Mouse (Mus musculus): ENCODE data around the gene Mcm9.
A peak's percentile ranks its signal among the peaks of the same experiment; 100 is the strongest.

Gene Mcm9

GRCm38 (mm10) chr10:53580137-53580536, 50.1 kb downstream of the Mcm9 start:
- no peak for DNase-seq (ENCODE audit: low spot score)

- no peak for DNase-seq (ENCODE audit: low spot score)
Observed at GRCm38 (mm10) chr10:53568531-53568930, 61.7 kb downstream of the Mcm9 start.

DNA sequence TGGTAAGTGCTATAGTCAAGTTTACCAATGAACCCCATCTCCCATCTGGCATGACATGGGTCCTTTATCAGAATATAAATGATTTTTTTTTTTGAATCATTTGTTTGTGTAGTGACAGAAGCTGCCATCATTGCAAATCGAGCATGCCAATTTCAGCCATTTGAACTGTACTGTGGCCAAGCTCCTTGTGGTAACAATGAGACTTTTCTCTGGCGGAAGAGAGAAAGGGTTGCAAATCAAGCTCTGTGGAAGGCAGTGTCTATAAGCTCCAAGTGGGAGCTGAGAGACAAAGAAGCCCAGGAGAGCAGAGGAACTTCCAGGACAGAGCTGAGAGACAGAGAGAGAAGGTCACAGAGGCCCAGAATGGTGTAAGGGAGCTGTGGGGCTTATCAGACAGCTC, 64.7 kb downstream of the Mcm9 start:
- no peak for DNase-seq (ENCODE audit: low spot score)

- DNase-seq (ENCODE audit: low spot score): no peak
Observed at GRCm38 (mm10) chr10:53562001-53562400, 68.2 kb downstream of the Mcm9 start.

DNA sequence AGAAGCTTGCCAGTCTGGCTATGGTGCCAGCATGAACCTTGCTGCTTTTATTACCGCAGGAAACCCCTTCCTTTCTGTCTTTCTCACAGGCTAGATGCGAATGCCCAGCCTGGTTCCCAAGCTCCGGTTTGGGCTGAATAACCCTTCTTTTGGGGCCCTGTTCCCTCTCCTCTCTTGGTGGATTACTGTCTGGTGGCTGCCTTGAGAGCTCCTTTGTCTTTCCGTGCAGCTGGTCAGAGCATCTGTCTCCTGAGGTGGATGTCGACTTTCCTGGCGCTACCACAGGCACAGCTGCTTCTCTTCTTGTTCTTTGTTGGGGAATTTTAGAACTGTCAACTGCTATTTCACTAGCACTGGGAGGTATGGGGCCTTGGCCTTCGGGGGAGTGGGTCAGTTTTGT, 92.6 kb downstream of the Mcm9 start:
- DNase-seq (ENCODE audit: low spot score): no peak

DNA sequence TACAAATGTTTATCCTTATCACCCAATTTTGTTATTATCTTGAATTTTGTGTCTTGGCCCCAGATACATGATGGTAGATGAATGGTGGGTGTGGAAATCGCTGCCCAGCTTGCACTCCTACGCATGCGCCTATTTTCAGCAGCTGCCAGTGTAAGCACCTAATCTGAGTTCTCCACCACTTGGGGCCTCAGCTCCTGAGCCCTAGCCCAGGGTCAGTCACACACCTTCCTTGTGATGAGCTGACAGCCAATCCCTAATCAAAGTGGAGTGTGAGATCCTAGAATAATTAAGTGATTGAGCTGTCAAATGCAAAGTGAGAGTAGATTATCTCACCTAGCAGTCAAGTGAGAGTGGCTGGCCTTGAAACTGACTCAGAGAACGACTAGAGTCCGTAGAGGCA, 97.9 kb downstream of the Mcm9 start:
- no peak for DNase-seq (ENCODE audit: low spot score)

DNA sequence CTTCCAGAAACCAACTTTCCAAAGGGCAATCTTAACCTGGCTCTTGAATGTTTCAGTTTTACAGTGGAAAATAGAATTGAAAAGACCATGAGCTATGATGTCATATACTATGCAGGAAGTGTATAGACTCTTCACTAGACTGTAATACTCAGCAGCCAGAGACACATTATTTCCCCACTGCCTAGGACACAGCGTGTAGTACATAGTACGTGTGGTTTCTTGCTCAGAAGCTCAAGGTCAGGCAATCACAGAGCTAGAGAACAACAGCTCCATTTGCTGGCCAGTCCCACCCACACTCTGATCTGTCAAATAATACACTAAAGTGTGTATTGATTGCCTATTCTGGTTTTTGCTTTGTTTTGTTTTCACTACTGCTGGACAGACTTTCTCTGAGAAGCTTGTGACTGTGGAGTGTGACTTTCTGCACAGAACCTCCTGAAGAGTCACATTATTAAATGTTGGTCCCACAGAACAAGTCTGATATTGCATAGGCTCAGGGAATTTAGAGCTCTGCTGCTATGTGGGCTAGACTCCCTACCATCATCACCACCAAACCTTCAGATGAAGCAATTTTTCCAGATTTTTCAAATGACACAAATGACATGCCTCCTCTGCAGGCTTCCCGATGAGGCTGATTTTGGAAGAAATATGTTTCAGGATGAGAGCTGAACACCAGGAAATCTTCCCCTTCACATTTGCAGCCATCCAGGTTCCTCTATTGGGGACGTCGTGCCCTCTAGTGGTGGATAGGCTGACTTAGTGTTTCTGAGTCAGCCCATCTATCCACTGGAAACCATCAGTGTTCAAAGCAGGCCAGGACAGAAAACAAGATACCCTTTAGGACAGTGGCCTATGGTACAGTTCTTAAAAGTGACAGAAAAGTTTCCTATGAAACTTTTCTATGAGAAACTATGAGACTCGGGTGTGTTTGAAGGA, 102.1 kb downstream of the Mcm9 start:
- DNase-seq (ENCODE audit: low spot score): peak; percentile 55

GRCm38 (mm10) chr10:53527344-53527743, 102.9 kb downstream of the Mcm9 start:
- DNase-seq (ENCODE audit: low spot score): no peak

DNA sequence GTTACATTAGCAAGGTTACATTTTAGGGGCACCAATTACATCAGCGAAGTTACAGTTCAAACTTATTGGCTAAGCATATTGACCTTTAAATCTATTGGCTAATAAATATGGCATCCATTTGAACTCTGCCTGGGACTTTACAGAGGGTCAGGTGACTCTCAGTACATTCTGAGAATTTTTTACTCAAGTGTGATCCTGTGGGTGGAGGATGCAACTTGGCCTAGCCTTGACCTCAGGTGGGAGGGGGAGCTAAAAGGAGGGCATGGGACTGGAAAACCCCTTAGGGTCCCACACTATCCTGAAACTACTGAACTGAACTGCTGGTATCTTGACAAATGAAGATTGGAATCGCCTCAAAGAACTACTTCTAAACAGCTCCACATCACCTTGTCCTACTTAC, 103.9 kb downstream of the Mcm9 start:
- DNase-seq (ENCODE audit: low spot score): no peak

DNA sequence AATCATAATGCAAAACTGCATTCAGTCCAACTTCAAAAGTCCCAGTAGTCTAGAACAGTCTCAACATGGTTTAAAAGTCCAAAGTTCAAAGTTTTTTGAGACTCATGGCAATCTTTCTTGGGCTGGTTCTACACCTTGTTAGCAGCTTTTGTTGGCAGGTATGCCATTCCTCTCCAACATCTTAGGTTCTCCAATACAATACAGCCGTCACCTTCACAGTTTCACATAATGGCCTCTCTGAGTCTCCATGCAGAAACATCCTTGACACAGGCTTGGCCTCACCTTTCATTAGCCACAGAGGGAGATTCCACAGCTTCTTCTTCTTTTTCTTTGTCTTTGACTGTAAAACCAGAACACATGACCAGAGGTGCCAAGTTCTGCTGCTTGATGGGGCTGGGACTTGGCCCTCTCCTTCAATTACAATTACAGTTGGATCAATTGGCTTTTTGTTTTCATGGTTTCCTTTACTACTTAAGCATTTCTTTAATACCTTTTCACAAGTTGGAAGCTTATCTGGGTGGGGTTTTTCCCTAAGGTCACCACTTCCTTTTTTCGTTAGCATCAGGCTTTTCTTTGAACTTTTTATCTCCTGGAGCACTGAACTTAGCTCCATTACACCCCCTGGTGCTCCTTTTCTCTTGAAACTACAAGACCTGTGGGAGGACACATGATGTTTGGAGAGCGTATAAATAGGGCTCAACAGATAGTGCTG, 104.8 kb downstream of the Mcm9 start:
- DNase-seq (ENCODE audit: low spot score): no peak

GRCm38 (mm10) chr10:53519068-53519954, 110.9 kb downstream of the Mcm9 start:
- no peak for DNase-seq (ENCODE audit: low spot score)

DNA sequence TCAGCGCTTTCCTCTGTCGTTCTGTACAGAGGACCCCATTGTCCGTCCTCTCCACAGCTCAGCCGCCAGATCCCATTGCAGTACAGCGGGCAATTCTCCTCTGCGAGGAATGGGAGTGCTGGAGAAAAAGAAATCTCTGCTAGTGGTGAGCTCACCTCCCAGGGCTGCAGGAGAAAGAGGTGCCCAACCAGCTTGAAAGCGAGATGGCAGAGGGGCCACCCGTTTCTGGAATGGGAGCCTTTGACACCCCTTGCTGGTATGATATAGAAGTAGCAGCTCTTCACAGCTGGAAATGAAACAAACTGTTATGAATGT, 111.7 kb downstream of the Mcm9 start:
- DNase-seq (ENCODE audit: low spot score): no peak

DNA sequence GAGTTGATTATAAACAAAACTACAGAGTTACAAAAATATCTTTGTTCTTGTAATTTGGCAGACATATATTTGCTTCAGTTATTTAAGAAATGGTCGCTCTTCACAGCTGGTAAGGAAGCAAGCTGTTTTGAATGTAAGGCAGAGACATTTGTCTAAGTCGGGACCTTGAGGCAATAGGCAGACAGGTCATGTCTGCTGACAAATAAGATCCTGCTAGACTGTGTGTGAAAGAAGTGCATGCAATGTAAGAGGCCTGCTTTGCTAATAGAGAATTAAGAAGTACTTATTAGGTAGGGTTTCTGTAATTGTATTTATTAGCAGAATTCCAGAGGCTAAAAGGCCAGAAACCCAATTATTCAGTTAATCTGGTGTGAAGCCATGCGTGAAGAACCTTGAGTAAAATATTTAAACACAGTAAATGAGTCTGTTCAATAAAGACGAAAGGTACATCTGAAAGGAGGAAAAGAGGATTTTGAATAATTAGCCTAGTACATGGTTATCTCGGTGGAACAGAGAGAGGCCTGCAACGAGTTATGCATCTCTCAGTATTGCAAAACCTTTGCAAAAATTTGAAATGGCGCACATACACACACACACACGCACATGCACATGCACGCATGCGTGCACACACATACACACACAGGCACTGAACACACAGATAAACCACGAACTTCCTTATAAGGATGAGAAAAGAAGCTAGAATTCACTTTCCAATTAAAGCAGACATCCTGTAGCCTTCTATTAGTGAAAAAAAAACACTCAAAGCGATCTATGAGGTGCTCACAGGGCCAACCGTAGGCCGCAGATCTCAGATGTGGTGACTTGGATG, 112.3 kb downstream of the Mcm9 start:
- no peak for DNase-seq (ENCODE audit: low spot score)

GRCm38 (mm10) chr10:53512491-53512890, 117.7 kb downstream of the Mcm9 start:
- DNase-seq (ENCODE audit: low spot score): no peak

DNA sequence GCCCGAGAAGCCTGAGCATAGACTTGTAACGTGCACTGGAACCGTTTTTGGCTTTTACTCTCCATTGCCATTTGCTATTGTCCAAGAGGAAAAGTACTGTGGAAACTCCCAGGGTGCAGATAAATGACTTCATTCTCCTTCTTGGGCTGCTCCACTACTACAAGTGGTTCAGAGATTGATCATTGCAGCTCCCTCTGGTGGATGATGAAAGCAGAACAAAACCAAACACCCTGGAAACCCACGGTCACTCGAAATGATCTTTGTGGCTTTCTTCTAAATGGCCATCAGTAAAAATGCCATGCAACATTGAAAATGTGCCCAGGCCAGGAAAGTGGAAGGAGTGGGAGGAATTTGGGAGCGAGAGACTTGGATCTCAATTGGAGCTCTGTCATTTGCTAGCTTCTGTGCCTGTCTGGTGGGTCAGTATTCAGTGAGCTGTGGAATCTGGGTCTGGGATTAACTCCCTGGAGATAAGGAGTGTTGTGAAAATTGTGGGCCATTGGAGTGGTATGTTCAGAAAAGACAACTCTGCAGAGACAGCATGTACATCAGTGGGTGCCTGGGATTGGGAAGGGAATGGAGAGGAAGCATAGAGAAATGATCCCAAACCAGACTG, 121.0 kb downstream of the Mcm9 start:
- peak; percentile 55 for DNase-seq (ENCODE audit: low spot score)

- DNase-seq (ENCODE audit: low spot score): no peak
Observed at GRCm38 (mm10) chr10:53508676-53509075, 121.6 kb downstream of the Mcm9 start.

DNA sequence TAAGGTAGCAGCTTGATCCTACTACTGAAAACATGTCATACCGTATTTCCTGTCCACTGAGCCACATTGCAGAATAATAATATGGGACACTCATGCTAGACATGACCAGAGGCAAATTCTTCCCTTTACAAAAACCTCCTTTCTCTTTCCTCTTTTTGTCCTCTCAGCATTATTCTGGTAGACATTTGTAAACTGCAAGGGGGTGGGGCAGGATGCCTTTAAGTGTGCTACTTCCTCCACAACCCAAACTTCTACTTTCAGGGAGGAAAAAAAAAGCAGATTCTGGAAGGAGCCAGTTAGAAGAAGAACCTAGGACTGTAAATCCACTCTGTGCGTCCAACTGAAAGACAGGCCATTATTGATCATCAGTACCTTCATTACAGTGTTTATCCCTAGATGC, 124.7 kb downstream of the Mcm9 start:
- DNase-seq (ENCODE audit: low spot score): no peak

DNA sequence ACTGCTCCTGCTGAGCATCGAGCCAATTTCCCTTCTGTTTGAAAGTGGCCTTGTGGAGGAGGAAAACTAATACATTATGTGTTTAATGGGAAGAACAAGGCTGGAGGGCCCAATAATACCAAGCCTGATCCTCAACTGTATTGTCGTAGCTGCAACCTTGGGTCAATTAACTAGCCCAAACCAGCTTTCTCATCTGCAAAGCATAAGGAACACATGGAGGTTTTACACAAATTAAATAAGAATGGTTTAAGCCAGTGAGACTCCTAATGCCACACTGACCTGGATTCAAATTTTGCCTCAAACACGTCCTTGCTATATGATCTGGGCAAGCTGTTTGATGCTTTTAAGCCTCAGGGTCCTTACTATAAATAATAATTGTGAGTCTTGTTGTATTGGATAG, 125.2 kb downstream of the Mcm9 start:
- DNase-seq (ENCODE audit: low spot score): no peak

DNA sequence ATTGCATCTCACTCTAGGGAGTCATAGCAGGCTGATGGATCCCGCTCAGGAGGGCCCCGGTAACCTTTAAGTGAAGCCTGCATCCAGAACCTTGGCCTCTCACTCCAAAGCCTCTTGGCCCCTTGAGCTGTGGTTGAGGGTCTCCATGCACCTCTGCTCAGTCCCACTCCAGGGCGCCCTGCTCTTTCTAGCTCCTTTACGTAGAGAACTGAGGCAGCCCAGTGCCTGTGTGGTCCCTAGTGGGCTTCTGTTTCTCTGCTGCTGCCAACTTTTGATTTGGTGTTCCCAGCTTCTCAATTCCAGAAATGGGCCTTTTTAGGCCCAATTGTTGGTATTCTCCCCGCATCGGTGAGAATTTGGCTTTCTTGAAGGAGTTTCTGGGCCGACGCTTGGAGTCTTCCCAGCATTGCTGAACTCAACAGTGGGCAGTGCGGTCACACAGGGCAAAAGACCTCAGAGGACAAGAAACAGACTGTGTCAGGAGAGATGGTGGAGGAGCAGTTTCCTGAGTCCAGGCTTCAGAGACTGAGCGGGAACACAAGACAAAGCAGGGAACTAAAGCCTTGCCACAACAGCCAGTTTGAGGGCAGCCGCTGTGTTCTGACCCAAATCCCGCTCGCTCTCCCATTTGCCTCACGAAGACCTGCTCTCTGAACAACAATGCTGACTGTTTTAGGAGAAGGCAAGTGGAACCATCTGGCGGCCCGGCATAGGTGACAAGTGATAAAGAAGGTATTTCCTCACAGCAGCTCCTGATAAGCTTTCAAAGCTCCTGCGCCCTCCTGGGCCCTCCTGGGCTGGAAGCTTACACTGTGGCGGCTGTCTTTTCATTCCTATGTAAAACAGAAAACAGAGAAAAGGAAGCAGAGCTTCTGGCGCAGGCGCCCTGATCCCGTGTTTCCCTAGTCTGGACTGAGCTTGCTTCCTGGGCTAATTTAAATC, 127.1 kb downstream of the Mcm9 start:
- no peak for DNase-seq (ENCODE audit: low spot score)

DNA sequence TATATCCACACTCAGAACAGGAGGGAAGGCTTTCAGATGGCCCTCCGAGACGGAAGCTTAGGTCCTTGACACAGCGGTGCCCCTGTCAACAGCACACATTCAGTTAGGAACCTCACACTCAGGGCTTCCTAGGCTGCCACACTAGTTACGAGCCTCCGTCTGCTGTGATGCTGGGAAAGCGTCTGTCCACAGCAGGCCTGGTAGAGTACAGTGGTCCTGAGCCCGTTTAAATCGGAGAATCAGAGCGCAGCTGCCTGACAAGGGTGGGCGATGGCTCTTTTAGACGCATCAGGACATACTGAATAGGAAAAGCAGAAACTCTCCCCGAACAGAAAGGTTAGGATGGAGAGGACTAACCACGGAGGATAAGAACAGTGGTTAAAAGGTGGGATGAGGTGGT, 127.8 kb downstream of the Mcm9 start:
- no peak for DNase-seq (ENCODE audit: low spot score)

All from ovary, postnatal 14 days (tissue).